Mouse (Mus musculus) embryonic stem cell, embryonic (primary cell): ENCODE measurements around the gene Acvr1.

Source experiments
- CTCF ChIA-PET, 4 experiments: fragments of 300-600 bp in 2 of 4; fragments of 350-600 bp in 2 of 4; sonication (Branson Sonifier 250); formaldehyde crosslinking; loops; one replicate each; lab custom pipeline; 2022; ENCODE audit warnings: inconsistent platforms in 2 of 4; lab: Charles Lee
- POLR2A ChIA-PET, 4 experiments: fragments of 300-600 bp in 2 of 4; fragments of 350-600 bp in 2 of 4; sonication (Branson Sonifier 250); formaldehyde crosslinking; loops; one replicate each; lab custom pipeline; 2022; ENCODE audit warnings: antibody characterized with exemption in 4 of 4, inconsistent platforms in 1 of 4; lab: Charles Lee

The Acvr1 gene

GRCm38 (mm10) chr2:58350657-58351056 lies 216.3 kb downstream of the Acvr1 start:
- ChIA-PET CTCF (no interaction called here), POLR2A (no interaction called here)
